Mouse (Mus musculus): ENCODE results near the gene Rnpep. TPM values are rescaled to one million over a fixed set of nuclear protein-coding genes. Genes with fewer than 3 reads are reported as not detected.
"Not testable (repeated sequence)": the region's sequence is repeated elsewhere in the genome, so short reads cannot be mapped to it uniquely, and the experiment has no call there.

Gene Rnpep
- polyA plus RNA-seq, 2 experiments: 7.3 to 23.0 TPM

GRCm38 (mm10) chr1:135237131-135237851 lies 46.6 kb downstream of the Rnpep start:
- TF ChIP-seq CTCF (IDR thresholded peaks at IDR 0.05; ENCODE audit: low read depth): no peak
- no peak for TF ChIP-seq EP300 (IDR thresholded peaks at IDR 0.05; ENCODE audit: low read depth)
- no peak for DNase-seq (ENCODE audit: low read depth in 3 of 3, low spot score in 3 of 3)
- Histone ChIP-seq H3K4me2 (ENCODE audit: low read depth) (no peak overlapping the region), H3K4me3 (ENCODE audit: insufficient read depth in 1 of 2, low read depth in 2 of 2, low read length in 2 of 2) (no peak overlapping the region), H3K4me1 (replicated peaks; ENCODE audit: control insufficient read depth in 2 of 2, insufficient read depth in 2 of 2, low read length in 1 of 2) (peaks cover 0 to 15% of the 10 kb centered on the region in 2 experiments; a peak in 2 of 4 replicates), H3K9ac (replicated peaks) (no peak overlapping the region), H3K9me3 (ENCODE audit: control insufficient read depth, low read length) (no peaks in the 10 kb centered on the region), H3K27ac (no peak overlapping the region), H3K36me3 (replicated peaks; ENCODE audit: control insufficient read depth, insufficient read depth, low read depth) (no peaks in the 10 kb centered on the region), H3K27me3 (ENCODE audit: control insufficient read depth, insufficient read depth, low read length) (no peaks in the 10 kb centered on the region)
- WGBS (ENCODE audit: insufficient replicate concordance): 64% methylated on average over 12 of the region's 12 CpGs
- no peak for ATAC-seq (ENCODE audit: insufficient read depth)

- Histone ChIP-seq H3K27ac (no peak overlapping the region), H3K36me3 (replicated peaks; ENCODE audit: control insufficient read depth, insufficient read depth, low read depth) (no peaks in the 10 kb centered on the region), H3K4me3 (ENCODE audit: insufficient read depth in 1 of 2, low read depth in 2 of 2, low read length in 2 of 2) (no peak overlapping the region), H3K9me3 (ENCODE audit: control insufficient read depth, low read length) (no peaks in the 10 kb centered on the region), H3K4me1 (replicated peaks; ENCODE audit: control insufficient read depth in 2 of 2, insufficient read depth in 2 of 2, low read length in 1 of 2) (0 out of 4 replicates have a peak, but pooled peaks cover 0 to 2% of the 10 kb centered on the region in 2 experiments), H3K27me3 (ENCODE audit: control insufficient read depth, insufficient read depth, low read length) (no peaks in the 10 kb centered on the region), H3K9ac (replicated peaks) (no peak overlapping the region), H3K4me2 (ENCODE audit: low read depth) (no peak overlapping the region)
- no peak for TF ChIP-seq EP300 (IDR thresholded peaks at IDR 0.05; ENCODE audit: low read depth)
- TF ChIP-seq CTCF (IDR thresholded peaks at IDR 0.05; ENCODE audit: low read depth): no peak
- 75% methylated on average over 12 of the region's 12 CpGs for WGBS (ENCODE audit: insufficient replicate concordance)
- no peak for DNase-seq (ENCODE audit: low read depth in 3 of 3, low spot score in 3 of 3)
- no peak for ATAC-seq (ENCODE audit: insufficient read depth)
These were observed 49.1 kb downstream of the Rnpep start for GRCm38 (mm10) chr1:135234771-135235170.

GRCm38 (mm10) chr1:135233961-135234360 lies 49.9 kb downstream of the Rnpep start:
- Histone ChIP-seq H3K27me3 (ENCODE audit: control insufficient read depth, insufficient read depth, low read length) (no peaks in the 10 kb centered on the region), H3K4me1 (replicated peaks; ENCODE audit: control insufficient read depth in 2 of 2, insufficient read depth in 2 of 2, low read length in 1 of 2) (0 out of 4 replicates have a peak, but pooled peaks cover 0 to 2% of the 10 kb centered on the region in 2 experiments), H3K9ac (replicated peaks) (no peak overlapping the region), H3K4me3 (ENCODE audit: insufficient read depth in 1 of 2, low read depth in 2 of 2, low read length in 2 of 2) (no peak overlapping the region), H3K4me2 (ENCODE audit: low read depth) (no peak overlapping the region), H3K9me3 (ENCODE audit: control insufficient read depth, low read length) (no peaks in the 10 kb centered on the region), H3K36me3 (replicated peaks; ENCODE audit: control insufficient read depth, insufficient read depth, low read depth) (no peaks in the 10 kb centered on the region), H3K27ac (no peak overlapping the region)
- WGBS (ENCODE audit: insufficient replicate concordance): 72% methylated on average over 6 of the region's 6 CpGs
- no peak for DNase-seq (ENCODE audit: low read depth in 3 of 3, low spot score in 3 of 3)
- TF ChIP-seq CTCF (IDR thresholded peaks at IDR 0.05; ENCODE audit: low read depth): no peak
- TF ChIP-seq EP300 (IDR thresholded peaks at IDR 0.05; ENCODE audit: low read depth): no peak
- ATAC-seq (ENCODE audit: insufficient read depth): no peak

GRCm38 (mm10) chr1:135231878-135232277 lies 52.0 kb downstream of the Rnpep start:
- not testable (repeated sequence) for H3K4me1 ChIP-seq (replicated peaks; ENCODE audit: control insufficient read depth in 2 of 2, insufficient read depth in 2 of 2, low read length in 1 of 2); H3K9me3 ChIP-seq (ENCODE audit: control insufficient read depth, low read length); H3K4me2 ChIP-seq (ENCODE audit: low read depth); ATAC-seq (ENCODE audit: insufficient read depth); H3K36me3 ChIP-seq (replicated peaks; ENCODE audit: control insufficient read depth, insufficient read depth, low read depth); H3K27ac ChIP-seq; DNase-seq (ENCODE audit: low read depth in 3 of 3, low spot score in 3 of 3); H3K27me3 ChIP-seq (ENCODE audit: control insufficient read depth, insufficient read depth, low read length); H3K4me3 ChIP-seq (ENCODE audit: insufficient read depth in 1 of 2, low read depth in 2 of 2, low read length in 2 of 2); H3K9ac ChIP-seq (replicated peaks)
- WGBS (ENCODE audit: insufficient replicate concordance): 65% methylated on average over 20 of the region's 20 CpGs

DNA sequence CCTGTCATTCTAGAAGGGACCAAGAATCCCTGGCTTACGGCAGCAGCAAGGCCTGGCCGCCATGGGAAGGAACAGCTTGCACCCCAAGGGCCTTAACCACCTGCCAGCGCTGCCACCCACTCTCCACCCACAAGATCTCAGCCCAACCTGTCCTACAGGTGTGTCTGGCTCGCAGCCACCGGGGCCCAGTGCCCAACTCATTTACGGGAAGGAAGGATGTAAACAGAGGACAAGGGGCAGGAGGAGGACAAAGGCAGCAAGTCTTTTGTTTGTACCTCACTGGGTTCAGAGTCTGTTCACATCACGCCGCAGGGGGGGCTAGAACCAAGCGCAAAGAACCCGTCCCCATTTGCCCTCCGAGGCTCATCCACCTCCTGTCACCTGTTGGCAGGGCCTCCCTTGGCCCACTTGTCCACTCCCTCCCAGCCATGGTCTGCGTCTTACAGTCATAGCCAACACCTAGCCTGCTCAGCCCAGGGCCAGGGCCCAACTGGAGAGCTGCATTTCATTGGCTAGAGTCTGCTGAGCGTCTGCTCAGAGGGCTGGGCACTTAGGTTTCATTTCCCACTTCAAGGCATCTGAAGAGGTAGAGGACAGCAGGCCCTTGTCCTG lies 56.4 kb downstream of the Rnpep start:
- ATAC-seq (ENCODE audit: insufficient read depth) (no peak), DNase-seq (ENCODE audit: low read depth in 3 of 3, low spot score in 3 of 3) (no peak)

More for the DNA sequence above, 56.4 kb downstream of the Rnpep start:
- WGBS (ENCODE audit: insufficient replicate concordance): 70% methylated on average over 13 of the region's 13 CpGs
- H3K27ac ChIP-seq: no peak overlapping the region
- H3K9me3 ChIP-seq (ENCODE audit: control insufficient read depth, low read length): no peaks in the 10 kb centered on the region
- no peak overlapping the region for H3K4me2 ChIP-seq (ENCODE audit: low read depth)
- no peaks in the 10 kb centered on the region for H3K36me3 ChIP-seq (replicated peaks; ENCODE audit: control insufficient read depth, insufficient read depth, low read depth)
- H3K27me3 ChIP-seq (ENCODE audit: control insufficient read depth, insufficient read depth, low read length): no peaks in the 10 kb centered on the region
- H3K9ac ChIP-seq (replicated peaks): no peak overlapping the region
- TF ChIP-seq CTCF (IDR thresholded peaks at IDR 0.05; ENCODE audit: low read depth): no peak
- TF ChIP-seq EP300 (IDR thresholded peaks at IDR 0.05; ENCODE audit: low read depth): no peak
- no peaks in the 10 kb centered on the region for H3K4me1 ChIP-seq (replicated peaks; ENCODE audit: control insufficient read depth in 2 of 2, insufficient read depth in 2 of 2, low read length in 1 of 2)
- H3K4me3 ChIP-seq (ENCODE audit: insufficient read depth in 1 of 2, low read depth in 2 of 2, low read length in 2 of 2): no peak overlapping the region
